Mouse (Mus musculus): ENCODE data around the gene Glmp. TPM values are rescaled to one million over a fixed set of nuclear protein-coding genes. Genes with fewer than 3 reads are reported as not detected.
"Not testable (repeated sequence)": the region's sequence is repeated elsewhere in the genome, so short reads cannot be mapped to it uniquely, and the experiment has no call there.

Glmp gene
- total RNA-seq, 4 experiments from 2014 or later: 97.4 to 106 (median 100) TPM

- not testable (repeated sequence) for DNase-seq (ENCODE audit: low spot score in 2 of 2)
These were observed 51.2 kb downstream of the Glmp start for GRCm38 (mm10) chr3:88375750-88376626.

- not testable (repeated sequence) for DNase-seq (ENCODE audit: low spot score in 2 of 2)
These were observed 51.8 kb downstream of the Glmp start for GRCm38 (mm10) chr3:88376644-88377043.

GRCm38 (mm10) chr3:88378599-88378998 lies 53.8 kb downstream of the Glmp start, which contains the start of gene Bglap2:
Gene Bglap2, minus strand, starts transcription at chr3:88378699.
- DNase-seq (ENCODE audit: low spot score in 2 of 2): not testable (repeated sequence)

Other genes starting within 250 kb of the Glmp start
- not detected for gene Ttc24, start 246.7 kb upstream of the Glmp start, total RNA-seq (2022)
- 1 to 10 TPM in 1 of 4 experiments, under 1 TPM in 3; 0.28 to 1.2 (median 0.61) TPM for gene Iqgap3, start 243.1 kb upstream of the Glmp start, total RNA-seq (2022)
- gene Mef2d, start 182.7 kb upstream of the Glmp start, total RNA-seq (2022): 100 to 1,000 TPM; 190 to 208 (median 194) TPM
- not detected for gene Rhbg, start 70.3 kb upstream of the Glmp start, total RNA-seq (2022)
- gene Gm38392, start 37.8 kb upstream of the Glmp start, total RNA-seq (2022): under 1 TPM in 1 of 4 experiments, not detected in 3; 0.61 TPM
- gene Tsacc, start 28.0 kb upstream of the Glmp start, total RNA-seq (2022): 1 to 10 TPM; 3.1 to 6.6 (median 4.3) TPM
- 100 to 1,000 TPM; 166 to 184 (median 173) TPM for gene Cct3, start 27.9 kb upstream of the Glmp start, total RNA-seq (2022)
- 1 to 10 TPM; 1.4 to 2.8 (median 1.8) TPM for gene Tmem79, start 11.1 kb downstream of the Glmp start, total RNA-seq (2022)
- 10 to 100 TPM; 80.2 to 90.1 (median 83.9) TPM for gene Smg5, start 11.2 kb downstream of the Glmp start, total RNA-seq (2022)
- gene Paqr6, start 39.6 kb downstream of the Glmp start, total RNA-seq (2022): 10 to 100 TPM; 14.4 to 16.7 (median 14.8) TPM
- gene Bglap3, start 47.7 kb downstream of the Glmp start, total RNA-seq (2022): 1 to 10 TPM in 2 of 4 experiments, under 1 TPM in 2; 0.63 to 2.3 (median 1.3) TPM
- gene Bglap2, start 53.7 kb downstream of the Glmp start, total RNA-seq (2022): 1 to 10 TPM in 3 of 4 experiments, not detected in 1; 1.1 to 1.8 (median 1.3) TPM
- gene Bglap, start 59.4 kb downstream of the Glmp start, total RNA-seq (2022): 1 to 10 TPM in 1 of 4 experiments, not detected in 3; 2.8 TPM
- gene Pmf1, start 85.3 kb downstream of the Glmp start, total RNA-seq (2022): 1 to 10 TPM; 7.4 to 9.2 (median 7.8) TPM
- gene Slc25a44, start 100.1 kb downstream of the Glmp start, total RNA-seq (2022): 10 to 100 TPM; 72.5 to 77.6 (median 75.9) TPM
- 10 to 100 TPM; 63.2 to 71.4 (median 66.8) TPM for gene Sema4a, start 136.2 kb downstream of the Glmp start, total RNA-seq (2022)
- gene Lmna, start 184.9 kb downstream of the Glmp start, total RNA-seq (2022): 10 to 100 TPM; 50.1 to 67.5 (median 60.3) TPM
- 1 to 10 TPM; 2.3 to 3.1 (median 2.6) TPM for gene Mex3a, start 207.4 kb downstream of the Glmp start, total RNA-seq (2022)
- gene Rab25, start 223.3 kb downstream of the Glmp start, total RNA-seq (2022): not detected
- gene Lamtor2, start 228.1 kb downstream of the Glmp start, total RNA-seq (2022): 100 to 1,000 TPM; 102 to 133 (median 110) TPM
- 100 to 1,000 TPM; 121 to 142 (median 129) TPM for gene Ubqln4, start 228.7 kb downstream of the Glmp start, total RNA-seq (2022)